Mouse (Mus musculus) heart, embryonic 12.5 days (tissue): ENCODE data around the gene Cdk17. TPM values are rescaled to one million over a fixed set of nuclear protein-coding genes. Genes with fewer than 3 reads are reported as not detected.

Experiments used
- ATAC-seq: fragments of 200-750 bp; cut with Nextera tagmentation; 2 replicates; pipeline ENCODE4 v1.8.0; 2017; ENCODE audit warnings: moderate TSS enrichment, moderate library complexity; ENCODE audit not compliant: insufficient number of reproducible peaks, low FRiP score
- H3K27ac ChIP-seq: fragments of 300-500 bp; sonication (generic); 2 replicates; pipeline ENCODE4 v1.5.1; 2016; ENCODE audit warnings: mild to moderate bottlenecking, moderate library complexity; ENCODE audit not compliant: poor library complexity, severe bottlenecking
- H3K27me3 ChIP-seq: fragments of 300-500 bp; sonication (generic); replicated peaks from 2 replicates; pipeline ENCODE4 v1.6.1; 2016; ENCODE audit warnings: mild to moderate bottlenecking, moderate library complexity
- H3K36me3 ChIP-seq: fragments of 300-500 bp; sonication (generic); 2 replicates; pipeline ENCODE4 v1.6.1; 2016; ENCODE audit warnings: mild to moderate bottlenecking, moderate library complexity
- H3K4me1 ChIP-seq: fragments of 300-500 bp; sonication (generic); replicated peaks from 2 replicates; pipeline ENCODE4 v1.6.1; 2016; ENCODE audit warnings: mild to moderate bottlenecking
- H3K4me2 ChIP-seq: fragments of 300-500 bp; sonication (generic); 2 replicates; pipeline ENCODE4 v1.6.1; 2016; ENCODE audit warnings: mild to moderate bottlenecking, moderate library complexity
- H3K4me3 ChIP-seq: fragments of 300-500 bp; sonication (generic); 2 replicates; pipeline ENCODE4 v1.5.1; 2016; ENCODE audit warnings: mild to moderate bottlenecking
- H3K9ac ChIP-seq: fragments of 300-500 bp; sonication (generic); 2 replicates; pipeline ENCODE4 v1.6.1; 2016; ENCODE audit warnings: mild to moderate bottlenecking, moderate library complexity
- H3K9me3 ChIP-seq: fragments of 300-500 bp; sonication (generic); replicated peaks from 2 replicates; pipeline ENCODE4 v1.6.1; 2016; ENCODE audit warnings: mild to moderate bottlenecking, moderate library complexity
- WGBS: fragments of 180-500 bp; shearing (Covaris S2); methylation state at CpG from one replicate; pipeline ENCODE4 v1.1.7; 2016; 5-methylcytosine and 5-hydroxymethylcytosine counted together
- polyA plus RNA-seq: library from polyadenylated mRNA; unstranded; fragments of >200 nt; fragmentation: Nextera tagmentation; extraction: Ambion mirVana; gene quantifications from 2 replicates; pipeline ENCODE4 v1.2.1, GENCODE M21; 2016

Gene Cdk17
- polyA plus RNA-seq, 1 experiment from 2014 or later = 25.2 TPM

DNA sequence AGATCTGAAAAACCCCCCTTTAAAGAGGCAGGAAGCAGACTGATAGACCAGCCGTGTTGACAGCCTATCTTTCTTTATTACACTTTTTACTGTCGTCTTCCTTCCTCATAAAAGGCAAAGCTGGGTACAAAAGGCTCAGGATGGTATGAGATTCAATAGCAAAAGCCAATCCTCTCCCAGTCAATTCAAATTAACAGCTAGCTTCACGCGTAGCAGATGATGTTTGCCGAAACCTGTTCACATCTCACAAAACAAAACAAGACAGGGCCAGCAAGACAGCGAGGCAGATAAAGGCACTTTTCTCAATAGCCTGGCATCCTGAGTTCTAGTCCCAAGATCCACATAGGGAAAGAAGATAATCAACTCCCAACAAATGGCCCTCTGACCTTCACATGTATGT lies 128.7 kb downstream of the Cdk17 start:
- Histone ChIP-seq H3K27ac (no peak overlapping the region), H3K9ac (no peak overlapping the region), H3K4me3 (no peak overlapping the region), H3K36me3 (peaks cover 14% of the 10 kb centered on the region; the same call in 1 of the 2 replicates), H3K4me2 (no peak overlapping the region), H3K9me3 (no peaks in the 10 kb centered on the region), H3K27me3 (no peaks in the 10 kb centered on the region), H3K4me1 (peaks cover 71% of the 10 kb centered on the region)
- WGBS = 70% methylated on average over 6 of the region's 6 CpGs
- no peak for ATAC-seq

DNA sequence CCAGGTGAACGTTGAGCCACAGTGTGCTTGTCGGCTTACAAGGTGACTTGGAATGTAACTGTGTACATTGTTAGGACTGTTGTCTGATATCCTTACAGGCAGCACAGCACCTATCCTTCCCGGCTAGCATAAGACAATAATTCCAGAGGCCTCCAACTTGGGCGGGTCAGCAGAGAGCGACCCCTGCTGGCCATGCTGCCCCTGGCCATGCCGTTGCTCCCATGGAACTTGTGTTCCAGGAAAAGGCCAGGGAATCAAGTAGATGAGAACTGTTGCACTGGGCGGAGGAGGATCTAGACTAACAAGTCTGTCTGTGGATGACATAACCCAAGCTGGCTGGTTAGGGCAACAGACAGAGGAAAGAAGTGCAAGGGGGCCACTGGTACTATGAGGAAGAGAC lies 130.7 kb downstream of the Cdk17 start:
- Histone ChIP-seq H3K9ac (no peak overlapping the region), H3K27ac (no peak overlapping the region), H3K9me3 (no peaks in the 10 kb centered on the region), H3K36me3 (0 out of 2 replicates have a peak, but pooled peaks cover 6% of the 10 kb centered on the region), H3K4me3 (no peak overlapping the region), H3K4me2 (peak overlapping the region; percentile 20; the same call in 1 of the 2 replicates), H3K27me3 (no peaks in the 10 kb centered on the region), H3K4me1 (peaks cover 72% of the 10 kb centered on the region)
- WGBS = 30% methylated on average over 7 of the region's 7 CpGs
- peak; percentile 26; the same call in 1 of the 2 replicates for ATAC-seq

- ATAC-seq = no peak
- WGBS = 4% methylated on average over 6 of the region's 6 CpGs
- Histone ChIP-seq H3K27ac (no peak overlapping the region), H3K4me3 (no peak overlapping the region), H3K4me2 (peak overlapping the region; percentile 20; the same call in 1 of the 2 replicates), H3K9ac (no peak overlapping the region), H3K9me3 (no peaks in the 10 kb centered on the region), H3K4me1 (peaks cover 72% of the 10 kb centered on the region), H3K27me3 (no peaks in the 10 kb centered on the region), H3K36me3 (0 out of 2 replicates have a peak, but pooled peaks cover 6% of the 10 kb centered on the region)
Observed at GRCm38 (mm10) chr10:93291843-93292242, 131.2 kb downstream of the Cdk17 start.

GRCm38 (mm10) chr10:93293621-93294020 lies 132.9 kb downstream of the Cdk17 start:
- Histone ChIP-seq H3K4me3 (no peak overlapping the region), H3K27ac (no peak overlapping the region), H3K9me3 (no peaks in the 10 kb centered on the region), H3K4me1 (peaks cover 70% of the 10 kb centered on the region), H3K9ac (no peak overlapping the region), H3K4me2 (no peak overlapping the region), H3K27me3 (no peaks in the 10 kb centered on the region), H3K36me3 (no peaks in the 10 kb centered on the region)
- ATAC-seq = no peak
- 51% methylated on average over 7 of the region's 7 CpGs for WGBS

DNA sequence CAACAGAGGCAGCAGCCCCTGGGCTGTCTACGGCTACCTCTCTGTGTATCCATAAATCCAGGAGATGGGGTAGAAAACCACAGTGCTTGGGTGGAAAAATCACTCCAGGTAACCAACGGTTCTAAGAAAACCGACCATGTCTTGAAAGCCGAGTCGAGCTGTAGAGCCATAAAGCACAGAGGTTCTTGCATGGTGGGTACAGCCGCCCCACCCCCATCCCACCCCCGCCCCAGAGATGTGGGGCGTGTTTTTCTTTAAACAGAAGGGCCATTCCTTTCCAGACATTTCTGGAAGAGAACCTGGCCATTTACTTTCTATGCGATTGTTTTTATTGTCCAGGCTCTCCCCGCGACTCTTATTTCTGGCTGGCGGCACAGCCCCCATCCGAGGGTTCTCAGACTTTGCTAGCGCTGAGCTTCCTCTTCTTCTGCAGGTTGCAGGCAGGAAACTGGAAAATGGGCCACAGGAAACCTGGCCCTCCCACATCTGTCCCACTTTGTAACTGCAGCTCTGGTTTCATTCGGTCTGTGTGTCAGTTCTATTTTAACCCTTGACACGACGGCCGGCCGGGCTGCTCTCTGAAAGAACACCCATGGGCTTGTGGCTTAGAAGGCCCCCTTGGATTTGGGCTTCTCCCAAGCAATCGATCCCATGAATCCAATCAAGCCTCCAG lies 134.0 kb downstream of the Cdk17 start:
- peak overlapping the region; percentile 0; the same call in 1 of the 2 replicates for H3K4me3 ChIP-seq
- H3K9me3 ChIP-seq = no peaks in the 10 kb centered on the region
- H3K4me1 ChIP-seq = peaks cover 68% of the 10 kb centered on the region
- WGBS = 39% methylated on average over 20 of the region's 20 CpGs
- no peaks in the 10 kb centered on the region for H3K27me3 ChIP-seq
- peak overlapping the region; percentile 60 for H3K27ac ChIP-seq
- 0 out of 2 replicates have a peak overlapping the region, but pooled peaks have one; percentile 7 for H3K9ac ChIP-seq
- H3K4me2 ChIP-seq = peak overlapping the region; percentile 18
- ATAC-seq = peak; percentile 16; the same call in 1 of the 2 replicates
- no peaks in the 10 kb centered on the region for H3K36me3 ChIP-seq

DNA sequence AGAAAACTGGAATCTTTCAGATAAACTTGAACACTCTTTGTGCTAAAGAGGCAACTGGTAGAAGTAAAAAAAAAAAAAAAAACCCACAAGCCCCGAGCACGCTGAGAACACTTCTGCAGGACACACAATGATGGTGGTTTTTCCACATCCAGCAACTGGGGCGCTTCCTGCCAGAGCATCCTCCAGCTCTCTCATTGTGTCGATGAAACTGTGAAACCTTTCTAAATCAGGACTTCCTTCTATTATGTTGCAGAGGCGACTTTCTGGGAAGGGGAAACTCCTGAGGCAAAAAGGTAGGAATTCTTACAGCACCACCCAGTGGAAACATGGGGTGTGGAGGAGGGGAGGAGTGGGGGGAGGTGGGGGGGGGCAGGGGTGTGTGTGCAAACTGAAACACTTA lies 137.1 kb downstream of the Cdk17 start:
- WGBS = 37% methylated on average over 5 of the region's 5 CpGs
- Histone ChIP-seq H3K4me3 (no peak overlapping the region), H3K27me3 (no peaks in the 10 kb centered on the region), H3K4me2 (no peak overlapping the region), H3K27ac (peak overlapping the region; percentile 60), H3K4me1 (peaks cover 63% of the 10 kb centered on the region), H3K9ac (no peak overlapping the region), H3K9me3 (0 out of 2 replicates have a peak, but pooled peaks cover 3% of the 10 kb centered on the region), H3K36me3 (0 out of 2 replicates have a peak, but pooled peaks cover 3% of the 10 kb centered on the region)
- peak; percentile 40 for ATAC-seq

DNA sequence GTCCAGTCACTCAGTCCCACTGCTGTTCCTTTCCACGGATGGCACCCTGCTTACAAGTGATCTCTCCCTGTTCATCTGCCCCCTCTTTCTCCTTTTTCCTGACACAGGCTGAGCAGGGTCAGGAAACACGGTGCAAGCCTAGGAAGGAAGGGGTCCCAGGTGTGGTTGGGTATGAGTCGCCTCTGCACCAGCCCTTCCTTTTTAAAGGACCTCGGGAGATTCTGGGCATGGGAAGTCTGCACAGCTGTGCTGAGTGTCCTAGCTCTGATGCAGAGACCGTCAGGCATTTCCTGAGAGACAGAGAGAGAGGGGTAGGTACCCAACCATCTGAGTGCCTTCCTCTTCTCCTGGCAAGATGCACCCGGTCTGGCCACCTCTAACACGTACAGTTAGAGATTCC lies 137.5 kb downstream of the Cdk17 start:
- Histone ChIP-seq H3K9ac (no peak overlapping the region), H3K4me1 (peaks cover 66% of the 10 kb centered on the region)

GRCm38 (mm10) chr10:93301831-93302230 lies 141.2 kb downstream of the Cdk17 start:
- Histone ChIP-seq H3K4me2 (no peak overlapping the region), H3K36me3 (0 out of 2 replicates have a peak, but pooled peaks cover 3% of the 10 kb centered on the region), H3K27me3 (no peaks in the 10 kb centered on the region), H3K9ac (no peak overlapping the region), H3K27ac (peak overlapping the region; percentile 12; the same call in 1 of the 2 replicates), H3K4me1 (peaks cover 44% of the 10 kb centered on the region), H3K4me3 (no peak overlapping the region), H3K9me3 (0 out of 2 replicates have a peak, but pooled peaks cover 3% of the 10 kb centered on the region)
- no peak for ATAC-seq
- 61% methylated on average over 8 of the region's 8 CpGs for WGBS

More for the DNA sequence above, 137.5 kb downstream of the Cdk17 start:
- Histone ChIP-seq H3K36me3 (0 out of 2 replicates have a peak, but pooled peaks cover 3% of the 10 kb centered on the region), H3K4me3 (no peak overlapping the region), H3K27ac (peak overlapping the region; percentile 60), H3K4me2 (no peak overlapping the region), H3K27me3 (no peaks in the 10 kb centered on the region), H3K9me3 (0 out of 2 replicates have a peak, but pooled peaks cover 3% of the 10 kb centered on the region)
- 41% methylated on average over 7 of the region's 7 CpGs for WGBS
- peak; percentile 50; the same call in 1 of the 2 replicates for ATAC-seq

GRCm38 (mm10) chr10:93303231-93303630 lies 142.6 kb downstream of the Cdk17 start:
- H3K4me2 ChIP-seq = peak overlapping the region; percentile 33
- no peak overlapping the region for H3K4me3 ChIP-seq
- H3K9me3 ChIP-seq = 0 out of 2 replicates have a peak, but pooled peaks cover 3% of the 10 kb centered on the region
- 0 out of 2 replicates have a peak, but pooled peaks cover 3% of the 10 kb centered on the region for H3K36me3 ChIP-seq
- ATAC-seq = no peak
- peak overlapping the region; percentile 33; the same call in 1 of the 2 replicates for H3K9ac ChIP-seq
- H3K4me1 ChIP-seq = peaks cover 32% of the 10 kb centered on the region
- 59% methylated on average over 4 of the region's 4 CpGs for WGBS
- no peaks in the 10 kb centered on the region for H3K27me3 ChIP-seq
- H3K27ac ChIP-seq = peak overlapping the region; percentile 55; the same call in 1 of the 2 replicates

DNA sequence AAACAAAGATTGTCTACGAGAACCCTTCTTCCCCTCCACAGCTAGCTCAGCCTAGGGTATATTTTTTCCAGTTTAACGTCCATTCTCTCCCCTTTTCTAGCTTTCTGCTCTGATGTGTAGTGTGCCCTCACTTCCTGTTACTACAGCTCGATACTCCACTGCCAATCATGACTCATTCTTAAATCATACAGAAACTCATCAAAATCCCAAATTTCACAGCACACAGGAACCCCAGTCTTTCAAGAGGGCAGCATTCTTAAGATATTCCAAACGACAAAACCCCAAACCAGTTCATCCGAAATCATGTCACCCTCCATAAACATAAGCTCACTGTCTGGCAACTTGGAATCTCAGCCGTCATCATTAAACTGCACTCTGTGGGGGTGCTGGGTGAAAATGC lies 145.3 kb downstream of the Cdk17 start:
- Histone ChIP-seq H3K36me3 (0 out of 2 replicates have a peak, but pooled peaks cover 2% of the 10 kb centered on the region), H3K9ac (no peak overlapping the region), H3K27me3 (no peaks in the 10 kb centered on the region), H3K9me3 (0 out of 2 replicates have a peak, but pooled peaks cover 2% of the 10 kb centered on the region), H3K4me1 (peaks cover 25% of the 10 kb centered on the region), H3K4me3 (peak overlapping the region; percentile 0; the same call in 1 of the 2 replicates), H3K4me2 (peak overlapping the region; percentile 47), H3K27ac (0 out of 2 replicates have a peak overlapping the region, but pooled peaks have one; percentile 1)
- no peak for ATAC-seq
- 58% methylated on average over 6 of the region's 6 CpGs for WGBS

DNA sequence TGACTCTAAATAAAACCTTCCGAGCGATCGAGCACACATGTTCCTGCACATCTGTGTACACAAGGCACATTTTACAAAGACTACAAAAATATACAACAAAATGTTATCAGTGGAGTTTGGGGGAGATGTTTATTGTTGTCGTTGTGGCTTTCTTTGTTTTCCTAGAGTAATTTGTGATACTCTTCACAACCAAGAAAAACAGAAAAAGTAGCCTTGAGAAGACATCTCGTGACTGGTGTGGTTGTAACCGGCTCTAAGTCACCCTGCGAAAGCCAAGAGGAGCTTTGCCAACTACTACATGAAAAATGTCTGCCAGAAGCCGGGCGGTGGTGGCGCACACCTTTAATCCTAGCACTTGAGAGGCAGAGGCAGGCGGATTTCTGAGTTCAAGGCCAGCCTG lies 145.7 kb downstream of the Cdk17 start:
- WGBS = 80% methylated on average over 11 of the region's 11 CpGs
- Histone ChIP-seq H3K4me2 (peak overlapping the region; percentile 47), H3K9me3 (no peaks in the 10 kb centered on the region), H3K27me3 (no peaks in the 10 kb centered on the region), H3K27ac (0 out of 2 replicates have a peak overlapping the region, but pooled peaks have one; percentile 1), H3K4me3 (peak overlapping the region; percentile 0; the same call in 1 of the 2 replicates), H3K9ac (no peak overlapping the region), H3K36me3 (no peaks in the 10 kb centered on the region), H3K4me1 (peaks cover 25% of the 10 kb centered on the region)
- ATAC-seq = no peak
